27 mouse cellular contexts compared by ENCODE assay signal in genomic region chr7:43407573-43407972, GRCm38 (mm10). TPM values are rescaled to one million over a fixed set of nuclear protein-coding genes. Genes with fewer than 3 reads are reported as not detected.
"Had no signal": no experiment of that assay in that cellular context is flagged by ENCODE, and none has a peak within 500 bp of the region (broad histone marks: within the 10 kb centered on the region; RNA-seq: fewer than 3 reads in every experiment).

No protein-coding gene starts in this region.

- DNase-seq: kidney, adult 2 months; kidney, postnatal 4 days; left cerebral cortex, postnatal 4 days; lung, adult 2 months; lung, postnatal 14 days; lung, postnatal 4 days; thymus, adult 2 months; thymus, postnatal 14 days; thymus, postnatal 4 days had no signal

- H3K4me1 ChIP-seq: limb, embryonic 12.5 days; limb, embryonic 15.5 days; liver, embryonic 12.5 days; liver, embryonic 15.5 days; midbrain, embryonic 12.5 days; midbrain, embryonic 15.5 days; neural tube, embryonic 13.5 days; stomach, embryonic 15.5 days had no signal

- H3K9ac ChIP-seq: limb, embryonic 12.5 days; limb, embryonic 15.5 days; liver, embryonic 12.5 days; liver, embryonic 15.5 days; midbrain, embryonic 12.5 days; midbrain, embryonic 15.5 days; neural tube, embryonic 13.5 days; stomach, embryonic 15.5 days had no signal

- H3K27me3 ChIP-seq: limb, embryonic 12.5 days; limb, embryonic 15.5 days; liver, embryonic 12.5 days; liver, embryonic 15.5 days; midbrain, embryonic 12.5 days; midbrain, embryonic 15.5 days; neural tube, embryonic 13.5 days; stomach, embryonic 15.5 days had no signal

- H3K4me2 ChIP-seq: limb, embryonic 12.5 days; limb, embryonic 15.5 days; liver, embryonic 12.5 days; liver, embryonic 15.5 days; midbrain, embryonic 12.5 days; midbrain, embryonic 15.5 days; neural tube, embryonic 13.5 days; stomach, embryonic 15.5 days had no signal

- ATAC-seq: intestine, postnatal 0 days; liver, embryonic 12.5 days; midbrain, embryonic 15.5 days had no signal

- H3K27ac ChIP-seq: kidney, postnatal 0 days; limb, embryonic 12.5 days; limb, embryonic 15.5 days; liver, embryonic 12.5 days; liver, embryonic 15.5 days; midbrain, embryonic 12.5 days; midbrain, embryonic 15.5 days; neural tube, embryonic 13.5 days; stomach, embryonic 15.5 days had no signal

- H3K9me3 ChIP-seq: limb, embryonic 12.5 days; limb, embryonic 15.5 days; liver, embryonic 12.5 days; liver, embryonic 15.5 days; midbrain, embryonic 12.5 days; midbrain, embryonic 15.5 days; neural tube, embryonic 13.5 days; stomach, embryonic 15.5 days had no signal

- H3K36me3 ChIP-seq: limb, embryonic 12.5 days; limb, embryonic 15.5 days; liver, embryonic 12.5 days; liver, embryonic 15.5 days; midbrain, embryonic 12.5 days; midbrain, embryonic 15.5 days; neural tube, embryonic 13.5 days; stomach, embryonic 15.5 days had no signal

- H3K4me3 ChIP-seq: limb, embryonic 12.5 days; limb, embryonic 15.5 days; liver, embryonic 12.5 days; liver, embryonic 15.5 days; midbrain, embryonic 12.5 days; midbrain, embryonic 15.5 days; neural tube, embryonic 13.5 days; stomach, embryonic 15.5 days had no signal

RNA-seq across cellular contexts. Expression of gene Siglecg, which starts 0.4 kb away (rescaled TPM):
- total RNA-seq: layer of hippocampus, adult 18-20 months; left cerebral cortex, postnatal 4 days had no signal
- polyA plus RNA-seq: limb, embryonic 12.5 days; midbrain, embryonic 12.5 days had no signal

RNA-seq across cellular contexts. Expression of gene Lim2, which starts 19.9 kb away (rescaled TPM):
- total RNA-seq: layer of hippocampus, adult 18-20 months; layer of hippocampus, postnatal 14 days; left cerebral cortex, adult 8-10 months; left cerebral cortex, postnatal 14 days; left cerebral cortex, postnatal 4 days had no signal
- polyA plus RNA-seq: kidney, adult 2 months; kidney, embryonic 14.5 days; kidney, postnatal 0 days; limb, embryonic 12.5 days; limb, embryonic 15.5 days; liver, embryonic 12.5 days; liver, embryonic 15.5 days; lung, adult 2 months; lung, embryonic 16.5 days; midbrain, embryonic 12.5 days; midbrain, embryonic 15.5 days; neural tube, embryonic 13.5 days; small intestine, adult 2 months; testis, adult 2 months had no signal

RNA-seq across cellular contexts. Expression of gene Nkg7, which starts 29.3 kb away (rescaled TPM):
- total RNA-seq: layer of hippocampus, adult 18-20 months; layer of hippocampus, postnatal 14 days; left cerebral cortex, adult 8-10 months; left cerebral cortex, postnatal 14 days; left cerebral cortex, postnatal 4 days had no signal
- polyA plus RNA-seq: kidney, embryonic 14.5 days; limb, embryonic 12.5 days; midbrain, embryonic 12.5 days; neural tube, embryonic 13.5 days; testis, adult 2 months had no signal

RNA-seq across cellular contexts. Expression of gene Cldnd2, which starts 33.0 kb away (rescaled TPM):
- total RNA-seq: layer of hippocampus, adult 18-20 months; layer of hippocampus, postnatal 14 days; left cerebral cortex, adult 8-10 months; left cerebral cortex, postnatal 14 days; left cerebral cortex, postnatal 4 days had no signal
- polyA plus RNA-seq: intestine, postnatal 0 days; kidney, adult 2 months; kidney, embryonic 14.5 days; limb, embryonic 12.5 days; limb, embryonic 15.5 days; liver, embryonic 12.5 days; liver, embryonic 15.5 days; lung, adult 2 months; lung, embryonic 16.5 days; midbrain, embryonic 12.5 days; midbrain, embryonic 15.5 days; neural tube, embryonic 13.5 days; small intestine, adult 2 months; stomach, embryonic 15.5 days; thymus, adult 2 months had no signal
